Mouse (Mus musculus): ENCODE measurements around the gene Npff. TPM values are rescaled to one million over a fixed set of nuclear protein-coding genes. Genes with fewer than 3 reads are reported as not detected.

The Npff gene
- polyA plus RNA-seq, 1 experiment from 2014 or later: 2.1 TPM

GRCm38 (mm10) chr15:102510110-102510509 is 14.6 kb downstream of the Npff start:
- H3K9ac ChIP-seq (ENCODE audit: low read length): peak overlapping the region; percentile 72
- H3K9me3 ChIP-seq (replicated peaks; ENCODE audit: control insufficient read depth, low read length): no peaks in the 10 kb centered on the region
- peak overlapping the region; percentile 84 for H3K27ac ChIP-seq (ENCODE audit: low read length)
- WGBS: 6% methylated on average over 9 of the region's 9 CpGs
- ATAC-seq (replicated peaks; ENCODE audit: extremely low read depth, insufficient read depth, low FRiP score): peak; percentile 39; the same call in 1 of the 2 replicates
- no peaks in the 10 kb centered on the region for H3K27me3 ChIP-seq (ENCODE audit: control insufficient read depth, insufficient read depth, low read length)
- peaks cover 22% of the 10 kb centered on the region for H3K4me1 ChIP-seq (ENCODE audit: control insufficient read depth, insufficient read depth, low read length)
- no peaks in the 10 kb centered on the region for H3K36me3 ChIP-seq (ENCODE audit: control insufficient read depth, insufficient read depth)
- peak overlapping the region; percentile 81 for H3K4me2 ChIP-seq (ENCODE audit: low read depth, low read length)
- peak overlapping the region; percentile 60 for H3K4me3 ChIP-seq (ENCODE audit: low read length)

DNA sequence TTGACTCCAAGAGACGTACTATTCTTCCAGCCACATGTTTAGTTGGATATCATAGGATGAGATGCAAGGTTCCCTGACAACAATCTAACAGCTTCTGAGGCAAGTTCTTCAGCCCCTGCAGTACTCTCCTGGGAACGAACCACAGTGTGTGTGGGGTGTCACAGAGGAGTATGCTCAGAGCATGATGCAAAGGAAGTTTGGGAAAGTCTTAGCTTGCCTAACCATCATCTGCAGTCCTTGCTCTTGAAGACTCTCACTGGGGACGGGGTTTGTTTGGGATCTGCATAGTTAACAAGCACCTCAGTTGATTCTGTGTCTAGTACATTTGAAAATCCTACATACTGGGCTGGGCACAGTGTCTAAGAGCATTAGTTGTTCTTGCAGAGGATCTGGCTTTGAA is 16.4 kb downstream of the Npff start:
- Histone ChIP-seq H3K27ac (ENCODE audit: low read length) (no peak overlapping the region), H3K36me3 (ENCODE audit: control insufficient read depth, insufficient read depth) (peaks cover 14% of the 10 kb centered on the region), H3K4me2 (ENCODE audit: low read depth, low read length) (no peak overlapping the region), H3K27me3 (ENCODE audit: control insufficient read depth, insufficient read depth, low read length) (no peaks in the 10 kb centered on the region), H3K4me1 (ENCODE audit: control insufficient read depth, insufficient read depth, low read length) (peaks cover 22% of the 10 kb centered on the region), H3K4me3 (ENCODE audit: low read length) (no peak overlapping the region), H3K9me3 (replicated peaks; ENCODE audit: control insufficient read depth, low read length) (no peaks in the 10 kb centered on the region), H3K9ac (ENCODE audit: low read length) (no peak overlapping the region)
- WGBS: 82% methylated on average over 3 of the region's 3 CpGs
- ATAC-seq (replicated peaks; ENCODE audit: extremely low read depth, insufficient read depth, low FRiP score): no peak

DNA sequence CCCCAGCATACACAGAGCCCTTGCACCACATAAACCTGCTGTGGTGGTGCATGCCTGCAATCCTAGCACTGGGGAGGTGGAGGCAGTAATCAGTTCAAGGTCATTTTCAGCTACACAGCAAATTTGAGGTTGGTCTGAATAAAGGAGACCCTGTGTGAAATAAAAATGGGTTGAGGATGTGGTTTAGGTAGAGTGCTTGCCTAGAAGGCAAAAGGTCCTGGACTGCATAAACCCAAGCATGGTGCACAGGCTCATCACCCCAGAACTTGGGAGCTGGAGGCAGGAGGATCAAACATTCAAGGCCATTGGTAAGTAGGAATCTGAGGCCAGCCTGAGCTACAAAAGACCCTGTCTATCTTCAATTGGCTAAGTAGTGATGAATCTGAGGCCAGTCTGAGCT is 17.2 kb downstream of the Npff start:
- no peak for ATAC-seq (replicated peaks; ENCODE audit: extremely low read depth, insufficient read depth, low FRiP score)
- Histone ChIP-seq H3K27me3 (ENCODE audit: control insufficient read depth, insufficient read depth, low read length) (no peaks in the 10 kb centered on the region), H3K4me1 (ENCODE audit: control insufficient read depth, insufficient read depth, low read length) (peaks cover 22% of the 10 kb centered on the region), H3K4me2 (ENCODE audit: low read depth, low read length) (no peak overlapping the region), H3K9me3 (replicated peaks; ENCODE audit: control insufficient read depth, low read length) (no peaks in the 10 kb centered on the region), H3K36me3 (ENCODE audit: control insufficient read depth, insufficient read depth) (peaks cover 18% of the 10 kb centered on the region), H3K9ac (ENCODE audit: low read length) (no peak overlapping the region), H3K27ac (ENCODE audit: low read length) (no peak overlapping the region), H3K4me3 (ENCODE audit: low read length) (no peak overlapping the region)

DNA sequence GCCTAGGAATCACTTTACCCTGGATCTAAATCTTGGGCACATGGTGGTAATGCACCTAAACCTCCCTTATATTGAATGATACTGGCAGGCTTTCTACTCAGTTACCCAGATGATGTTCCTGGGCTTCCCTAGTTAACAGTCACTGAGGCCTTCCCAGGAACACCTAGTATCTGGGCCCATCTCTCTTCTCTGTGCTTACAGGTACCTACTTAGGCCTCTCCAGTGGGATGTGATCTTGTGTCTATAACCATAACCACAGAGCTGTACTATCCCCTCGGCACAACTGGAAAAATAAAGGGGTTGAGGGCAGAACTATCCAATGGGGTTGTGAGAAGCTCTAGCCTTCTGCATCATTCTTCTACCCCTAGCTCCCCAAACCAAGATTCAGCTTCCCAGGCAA is 17.9 kb downstream of the Npff start:
- Histone ChIP-seq H3K27me3 (ENCODE audit: control insufficient read depth, insufficient read depth, low read length) (no peaks in the 10 kb centered on the region), H3K36me3 (ENCODE audit: control insufficient read depth, insufficient read depth) (peaks cover 23% of the 10 kb centered on the region), H3K4me3 (ENCODE audit: low read length) (no peak overlapping the region), H3K4me1 (ENCODE audit: control insufficient read depth, insufficient read depth, low read length) (peaks cover 21% of the 10 kb centered on the region), H3K9me3 (replicated peaks; ENCODE audit: control insufficient read depth, low read length) (no peaks in the 10 kb centered on the region), H3K27ac (ENCODE audit: low read length) (no peak overlapping the region), H3K9ac (ENCODE audit: low read length) (no peak overlapping the region), H3K4me2 (ENCODE audit: low read depth, low read length) (no peak overlapping the region)
- no peak for ATAC-seq (replicated peaks; ENCODE audit: extremely low read depth, insufficient read depth, low FRiP score)
- 79% methylated on average over 1 of the region's 1 CpGs for WGBS

GRCm38 (mm10) chr15:102506464-102506830 is 18.3 kb downstream of the Npff start:
- H3K9ac ChIP-seq (ENCODE audit: low read length): no peak overlapping the region
- WGBS: 36% methylated on average over 2 of the region's 2 CpGs
- H3K27ac ChIP-seq (ENCODE audit: low read length): no peak overlapping the region
- no peaks in the 10 kb centered on the region for H3K9me3 ChIP-seq (replicated peaks; ENCODE audit: control insufficient read depth, low read length)
- H3K4me3 ChIP-seq (ENCODE audit: low read length): no peak overlapping the region
- H3K4me2 ChIP-seq (ENCODE audit: low read depth, low read length): no peak overlapping the region
- peaks cover 20% of the 10 kb centered on the region for H3K4me1 ChIP-seq (ENCODE audit: control insufficient read depth, insufficient read depth, low read length)
- no peak for ATAC-seq (replicated peaks; ENCODE audit: extremely low read depth, insufficient read depth, low FRiP score)
- peaks cover 27% of the 10 kb centered on the region for H3K36me3 ChIP-seq (ENCODE audit: control insufficient read depth, insufficient read depth)
- H3K27me3 ChIP-seq (ENCODE audit: control insufficient read depth, insufficient read depth, low read length): no peaks in the 10 kb centered on the region

DNA sequence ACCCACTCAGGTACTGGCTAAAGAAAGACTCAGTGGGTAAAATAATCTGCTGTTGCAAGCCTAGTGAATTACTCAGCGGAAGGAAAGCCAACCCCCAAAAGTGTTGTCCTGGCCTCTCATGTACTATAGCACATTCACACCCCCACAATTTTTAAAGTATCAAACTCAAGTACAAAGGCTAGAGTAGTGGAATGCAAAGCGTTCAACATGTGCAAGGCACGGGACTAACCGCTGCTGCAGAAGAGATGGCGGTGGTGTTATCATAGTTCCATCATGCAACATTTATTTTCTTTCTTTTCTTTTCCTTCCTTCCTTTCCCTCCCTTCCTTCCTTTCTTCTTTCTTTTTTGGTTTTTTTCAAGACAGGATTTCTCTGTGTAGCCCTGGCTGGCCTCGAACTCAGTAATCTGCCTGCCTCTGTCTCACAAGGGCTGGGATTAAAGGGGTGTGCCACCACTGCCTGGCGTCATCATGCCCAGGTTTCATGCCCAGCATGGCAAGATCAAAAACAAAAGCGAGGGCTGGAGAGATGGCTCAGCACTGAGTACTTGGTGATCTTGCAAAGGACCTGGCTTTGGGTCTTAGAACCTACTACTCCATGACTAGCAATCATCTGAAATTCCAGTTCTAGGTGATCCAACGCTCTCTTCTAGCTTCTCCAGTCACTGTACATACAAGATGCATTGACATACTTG is 18.8 kb downstream of the Npff start:
- H3K27ac ChIP-seq (ENCODE audit: low read length): no peak overlapping the region
- peaks cover 18% of the 10 kb centered on the region for H3K4me1 ChIP-seq (ENCODE audit: control insufficient read depth, insufficient read depth, low read length)
- no peaks in the 10 kb centered on the region for H3K27me3 ChIP-seq (ENCODE audit: control insufficient read depth, insufficient read depth, low read length)
- no peak for ATAC-seq (replicated peaks; ENCODE audit: extremely low read depth, insufficient read depth, low FRiP score)
- H3K36me3 ChIP-seq (ENCODE audit: control insufficient read depth, insufficient read depth): peaks cover 33% of the 10 kb centered on the region
- no peak overlapping the region for H3K4me3 ChIP-seq (ENCODE audit: low read length)
- 68% methylated on average over 9 of the region's 9 CpGs for WGBS
- no peak overlapping the region for H3K9ac ChIP-seq (ENCODE audit: low read length)
- no peak overlapping the region for H3K4me2 ChIP-seq (ENCODE audit: low read depth, low read length)
- H3K9me3 ChIP-seq (replicated peaks; ENCODE audit: control insufficient read depth, low read length): no peaks in the 10 kb centered on the region

DNA sequence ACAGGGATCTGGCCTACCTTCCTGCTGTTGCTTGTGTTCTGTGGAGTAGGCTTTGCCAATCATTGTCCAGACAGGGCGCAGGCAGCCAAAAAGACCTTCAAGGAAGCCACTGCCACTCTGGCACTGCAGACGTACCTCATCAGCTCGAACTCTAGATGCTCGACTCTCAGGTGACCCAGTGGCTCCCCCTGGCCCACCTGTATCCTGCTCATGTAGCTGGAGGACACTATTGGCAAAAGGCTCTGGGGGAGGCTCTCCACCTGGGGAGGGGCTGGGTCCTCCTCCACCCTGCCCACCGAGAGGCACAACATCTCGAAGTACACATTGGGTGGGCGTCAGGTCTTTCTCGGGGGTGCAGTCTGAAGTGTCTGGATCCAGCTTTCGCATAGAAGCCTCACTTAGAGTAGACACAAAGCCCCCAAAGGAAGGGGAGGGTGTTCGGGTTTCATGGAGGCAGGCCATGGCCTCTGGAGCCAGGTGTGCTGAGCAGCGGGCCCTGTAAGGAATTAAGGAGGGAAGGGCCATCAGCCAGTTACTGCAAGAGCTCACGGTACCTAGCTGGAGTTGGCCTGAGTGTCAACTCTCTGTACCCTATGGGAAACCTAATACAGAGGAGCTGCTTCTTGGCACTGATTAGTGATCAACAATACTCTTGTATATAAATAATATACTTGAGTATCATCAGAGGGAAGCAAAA is 19.5 kb downstream of the Npff start:
- Histone ChIP-seq H3K27ac (ENCODE audit: low read length) (no peak overlapping the region), H3K36me3 (ENCODE audit: control insufficient read depth, insufficient read depth) (peaks cover 40% of the 10 kb centered on the region), H3K9me3 (replicated peaks; ENCODE audit: control insufficient read depth, low read length) (no peaks in the 10 kb centered on the region), H3K4me2 (ENCODE audit: low read depth, low read length) (no peak overlapping the region), H3K4me1 (ENCODE audit: control insufficient read depth, insufficient read depth, low read length) (peaks cover 16% of the 10 kb centered on the region), H3K4me3 (ENCODE audit: low read length) (no peak overlapping the region), H3K9ac (ENCODE audit: low read length) (no peak overlapping the region), H3K27me3 (ENCODE audit: control insufficient read depth, insufficient read depth, low read length) (no peaks in the 10 kb centered on the region)
- WGBS: 63% methylated on average over 12 of the region's 12 CpGs
- no peak for ATAC-seq (replicated peaks; ENCODE audit: extremely low read depth, insufficient read depth, low FRiP score)

DNA sequence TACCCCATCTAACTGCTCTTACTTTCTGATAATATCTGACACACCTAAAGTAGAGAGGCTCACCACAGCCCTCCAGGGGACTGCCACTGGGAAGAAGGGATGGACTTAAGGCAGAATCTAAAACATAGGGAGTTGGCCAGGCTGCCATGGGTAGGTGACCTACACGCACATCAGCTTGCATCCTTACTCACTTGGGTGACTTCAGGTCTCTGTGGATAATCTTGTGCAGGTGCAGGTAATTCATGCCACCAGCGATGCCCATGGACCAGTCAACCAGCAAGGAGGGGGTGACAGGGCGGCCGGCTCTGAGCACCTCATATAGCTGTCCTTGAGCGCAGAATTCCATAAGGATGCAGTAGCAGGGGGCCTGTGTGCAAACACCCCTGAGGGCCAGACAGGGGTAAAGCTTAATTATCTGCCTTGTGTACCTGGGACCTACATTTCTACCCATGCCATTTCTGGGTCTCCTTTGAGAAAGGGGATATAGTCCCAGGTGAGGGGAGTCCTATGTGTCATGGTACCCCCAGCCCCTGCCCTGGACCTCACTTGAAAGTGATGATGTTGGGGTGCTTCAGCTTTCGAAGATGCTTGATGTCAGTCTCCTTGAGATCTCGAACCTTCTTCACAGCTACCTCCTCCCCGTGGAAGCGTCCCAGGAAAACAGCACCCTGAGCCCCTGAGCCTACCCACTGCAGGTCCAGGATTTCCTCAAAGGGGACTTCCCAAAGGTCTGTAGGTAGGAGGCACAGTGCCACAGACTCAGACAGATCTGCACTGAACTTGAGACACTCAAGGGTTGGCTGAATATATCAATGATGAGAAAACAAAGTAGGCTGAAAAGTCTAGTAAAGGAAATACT is 20.6 kb downstream of the Npff start:
- peaks cover 5% of the 10 kb centered on the region for H3K4me1 ChIP-seq (ENCODE audit: control insufficient read depth, insufficient read depth, low read length)
- no peak overlapping the region for H3K9ac ChIP-seq (ENCODE audit: low read length)
- no peaks in the 10 kb centered on the region for H3K27me3 ChIP-seq (ENCODE audit: control insufficient read depth, insufficient read depth, low read length)
- no peak overlapping the region for H3K4me2 ChIP-seq (ENCODE audit: low read depth, low read length)
- H3K9me3 ChIP-seq (replicated peaks; ENCODE audit: control insufficient read depth, low read length): no peaks in the 10 kb centered on the region
- WGBS: 86% methylated on average over 9 of the region's 9 CpGs
- no peak for ATAC-seq (replicated peaks; ENCODE audit: extremely low read depth, insufficient read depth, low FRiP score)
- H3K36me3 ChIP-seq (ENCODE audit: control insufficient read depth, insufficient read depth): peaks cover 50% of the 10 kb centered on the region
- H3K4me3 ChIP-seq (ENCODE audit: low read length): no peak overlapping the region
- no peak overlapping the region for H3K27ac ChIP-seq (ENCODE audit: low read length)

GRCm38 (mm10) chr15:102503447-102503846 is 21.3 kb downstream of the Npff start, which contains the start of gene Gm10337:
TSS of gene Gm10337 (plus strand) at chr15:102503722.
- Histone ChIP-seq H3K4me1 (ENCODE audit: control insufficient read depth, insufficient read depth, low read length) (0 out of 2 replicates have a peak, but pooled peaks cover 4% of the 10 kb centered on the region), H3K36me3 (ENCODE audit: control insufficient read depth, insufficient read depth) (peaks cover 52% of the 10 kb centered on the region), H3K4me2 (ENCODE audit: low read depth, low read length) (no peak within 1 kb of the TSS), H3K4me3 (ENCODE audit: low read length) (no peak within 1 kb of the TSS), H3K9ac (ENCODE audit: low read length) (no peak within 1 kb of the TSS), H3K27ac (ENCODE audit: low read length) (no peak within 1 kb of the TSS), H3K27me3 (ENCODE audit: control insufficient read depth, insufficient read depth, low read length) (no peaks in the 10 kb centered on the region), H3K9me3 (replicated peaks; ENCODE audit: control insufficient read depth, low read length) (no peaks in the 10 kb centered on the region)
- WGBS: 100% methylated on average over 1 of the region's 1 CpGs
- no peak for ATAC-seq (replicated peaks; ENCODE audit: extremely low read depth, insufficient read depth, low FRiP score)
